Mouse (Mus musculus) intestine, postnatal 0 days (tissue): ENCODE measurements at regions not wholly inside any gene's neighbourhood (a gene's known extent, or its start where the extent isn't known, plus 50 kb on each side); places are given as distances from the start of the nearest gene placed in this dataset.

Experiments used
- ATAC-seq: fragments of 200-750 bp; cut with Nextera tagmentation; 2 replicates; pipeline ENCODE4 v1.8.0; 2017; ENCODE audit warnings: mild to moderate bottlenecking, moderate TSS enrichment, moderate library complexity
- H3K27ac ChIP-seq: fragments of 300-500 bp; sonication (generic); 2 replicates; pipeline ENCODE4 v1.5.1; 2014; ENCODE audit warnings: mild to moderate bottlenecking, low read depth, low read length, moderate library complexity
- H3K27me3 ChIP-seq: fragments of 300-500 bp; sonication (generic); replicated peaks from 2 replicates; pipeline ENCODE4 v1.6.1; 2014; ENCODE audit warnings: low read length, mixed read lengths; ENCODE audit not compliant: control insufficient read depth, insufficient read depth
- H3K36me3 ChIP-seq: fragments of 300-500 bp; sonication (generic); 2 replicates; pipeline ENCODE4 v1.6.1; 2014; ENCODE audit warnings: mild to moderate bottlenecking, moderate library complexity; ENCODE audit not compliant: control insufficient read depth, insufficient read depth
- H3K4me1 ChIP-seq: fragments of 300-500 bp; sonication (generic); replicated peaks from 2 replicates; pipeline ENCODE4 v1.6.1; 2014; ENCODE audit warnings: antibody characterized with exemption, low read length, mixed read lengths; ENCODE audit not compliant: control insufficient read depth, insufficient read depth
- H3K4me2 ChIP-seq: fragments of 300-500 bp; sonication (generic); replicated peaks from 2 replicates; pipeline ENCODE4 v1.6.1; 2014; ENCODE audit warnings: low read depth, mild to moderate bottlenecking, moderate library complexity
- H3K4me3 ChIP-seq: fragments of 300-500 bp; sonication (generic); 2 replicates; pipeline ENCODE4 v1.5.1; 2014; ENCODE audit warnings: low read depth, low read length
- H3K9ac ChIP-seq: fragments of 300-500 bp; sonication (generic); 2 replicates; pipeline ENCODE4 v1.6.1; 2014; ENCODE audit warnings: mild to moderate bottlenecking, low read depth, low read length
- H3K9me3 ChIP-seq: fragments of 300-500 bp; sonication (generic); 2 replicates; pipeline ENCODE4 v1.6.1; 2016; ENCODE audit warnings: mixed run types; ENCODE audit not compliant: control insufficient read depth
- CTCF ChIP-seq: sonication (generic); IDR thresholded peaks from 2 replicates; pipeline ENCODE4 v1.5.1; 2016; ENCODE audit warnings: low read depth, mild to moderate bottlenecking, control low read depth, antibody characterized with exemption, moderate library complexity
- WGBS: fragments of 180-500 bp; shearing (Covaris S2); extraction: QIAGEN DNeasy Blood & Tissue Kit; methylation state at CpG from one replicate; pipeline ENCODE4 v1.1.7; 2014; 5-methylcytosine and 5-hydroxymethylcytosine counted together

GRCm38 (mm10) chr14:36819826-36820225 lies 148.8 kb downstream of the Ccser2 start:
- TF ChIP-seq CTCF = no peak
- Histone ChIP-seq H3K4me2 (no peak overlapping the region), H3K4me1 (no peaks in the 10 kb centered on the region), H3K9ac (no peak overlapping the region), H3K9me3 (no peaks in the 10 kb centered on the region), H3K27ac (no peak overlapping the region), H3K36me3 (no peaks in the 10 kb centered on the region), H3K4me3 (no peak overlapping the region), H3K27me3 (no peaks in the 10 kb centered on the region)
- 52% methylated on average over 1 of the region's 1 CpGs for WGBS
- ATAC-seq = no peak

- WGBS = 57% methylated on average over 3 of the region's 3 CpGs
- no peak for TF ChIP-seq CTCF
- Histone ChIP-seq H3K36me3 (no peaks in the 10 kb centered on the region), H3K27ac (no peak overlapping the region), H3K4me3 (no peak overlapping the region), H3K9me3 (no peaks in the 10 kb centered on the region), H3K4me1 (no peaks in the 10 kb centered on the region), H3K9ac (no peak overlapping the region), H3K4me2 (no peak overlapping the region), H3K27me3 (no peaks in the 10 kb centered on the region)
- no peak for ATAC-seq
Measured at GRCm38 (mm10) chr14:36802418-36802817, 166.2 kb downstream of the Ccser2 start.

- no peak overlapping the region for H3K4me2 ChIP-seq
- no peaks in the 10 kb centered on the region for H3K9me3 ChIP-seq
- no peaks in the 10 kb centered on the region for H3K36me3 ChIP-seq
- no peak overlapping the region for H3K27ac ChIP-seq
- ATAC-seq = no peak
- no peak overlapping the region for H3K9ac ChIP-seq
- TF ChIP-seq CTCF = no peak
- WGBS = 89% methylated on average over 1 of the region's 1 CpGs
- H3K4me1 ChIP-seq = no peaks in the 10 kb centered on the region
- no peak overlapping the region for H3K4me3 ChIP-seq
- H3K27me3 ChIP-seq = no peaks in the 10 kb centered on the region
Measured at GRCm38 (mm10) chr14:36799820-36800219, 168.8 kb downstream of the Ccser2 start.

GRCm38 (mm10) chr14:36781882-36782281 lies 186.7 kb downstream of the Ccser2 start:
- TF ChIP-seq CTCF = no peak
- no peaks in the 10 kb centered on the region for H3K27me3 ChIP-seq
- no peaks in the 10 kb centered on the region for H3K4me1 ChIP-seq
- no peaks in the 10 kb centered on the region for H3K9me3 ChIP-seq
- ATAC-seq = no peak
- H3K27ac ChIP-seq = no peak overlapping the region
- H3K4me3 ChIP-seq = no peak overlapping the region
- WGBS = 81% methylated on average over 2 of the region's 2 CpGs
- no peaks in the 10 kb centered on the region for H3K36me3 ChIP-seq
- no peak overlapping the region for H3K4me2 ChIP-seq
- no peak overlapping the region for H3K9ac ChIP-seq

GRCm38 (mm10) chr14:36778956-36779355 lies 189.6 kb downstream of the Ccser2 start:
- WGBS = 44% methylated on average over 1 of the region's 1 CpGs
- TF ChIP-seq CTCF = peak; percentile 55
- Histone ChIP-seq H3K9ac (no peak overlapping the region), H3K27me3 (no peaks in the 10 kb centered on the region), H3K36me3 (no peaks in the 10 kb centered on the region), H3K9me3 (no peaks in the 10 kb centered on the region), H3K4me2 (no peak overlapping the region), H3K27ac (no peak overlapping the region), H3K4me3 (no peak overlapping the region), H3K4me1 (no peaks in the 10 kb centered on the region)
- no peak for ATAC-seq

GRCm38 (mm10) chr14:36774349-36774748 lies 194.2 kb downstream of the Ccser2 start:
- Histone ChIP-seq H3K27me3 (no peaks in the 10 kb centered on the region), H3K4me2 (no peak overlapping the region), H3K27ac (no peak overlapping the region), H3K9me3 (no peaks in the 10 kb centered on the region), H3K9ac (no peak overlapping the region), H3K4me1 (no peaks in the 10 kb centered on the region), H3K4me3 (no peak overlapping the region), H3K36me3 (no peaks in the 10 kb centered on the region)
- TF ChIP-seq CTCF = no peak
- no peak for ATAC-seq
- 57% methylated on average over 3 of the region's 3 CpGs for WGBS

GRCm38 (mm10) chr14:36764377-36764776 lies 204.2 kb downstream of the Ccser2 start:
- Histone ChIP-seq H3K9ac (no peak overlapping the region), H3K27ac (no peak overlapping the region), H3K4me2 (no peak overlapping the region), H3K4me3 (no peak overlapping the region), H3K36me3 (no peaks in the 10 kb centered on the region), H3K27me3 (no peaks in the 10 kb centered on the region), H3K9me3 (no peaks in the 10 kb centered on the region), H3K4me1 (no peaks in the 10 kb centered on the region)
- no peak for TF ChIP-seq CTCF
- WGBS = 78% methylated on average over 4 of the region's 4 CpGs
- ATAC-seq = no peak
